ENCODE assay signal across 24 mouse cellular contexts in genomic region chr7:131162251-131162650, GRCm38 (mm10). TPM values are rescaled to one million over a fixed set of nuclear protein-coding genes. Genes with fewer than 3 reads are reported as not detected.
"Had no signal": no experiment of that assay in that cellular context is flagged by ENCODE, and none has a peak within 500 bp of the region (broad histone marks: within the 10 kb centered on the region; RNA-seq: fewer than 3 reads in every experiment).

No protein-coding gene starts in this region.

- H3K27ac ChIP-seq: neural tube, embryonic 12.5 days; neural tube, embryonic 13.5 days; neural tube, embryonic 15.5 days; stomach, embryonic 15.5 days; stomach, postnatal 0 days had no signal

- H3K36me3 ChIP-seq: neural tube, embryonic 12.5 days; neural tube, embryonic 13.5 days; neural tube, embryonic 15.5 days; stomach, embryonic 15.5 days had no signal

- H3K9me3 ChIP-seq: neural tube, embryonic 12.5 days; neural tube, embryonic 13.5 days; neural tube, embryonic 15.5 days; stomach, embryonic 15.5 days had no signal

- H3K4me1 ChIP-seq: neural tube, embryonic 12.5 days; neural tube, embryonic 13.5 days; neural tube, embryonic 15.5 days; stomach, embryonic 15.5 days had no signal

- H3K27me3 ChIP-seq: neural tube, embryonic 12.5 days; neural tube, embryonic 13.5 days; neural tube, embryonic 15.5 days; stomach, embryonic 15.5 days had no signal

- H3K4me3 ChIP-seq: neural tube, embryonic 12.5 days; neural tube, embryonic 13.5 days; neural tube, embryonic 15.5 days; stomach, embryonic 15.5 days had no signal

- DNase-seq: retina, postnatal 1 day; right cerebral cortex, adult 18-20 months; right cerebral cortex, postnatal 14 days; right cerebral cortex, postnatal 25 days; right cerebral cortex, postnatal 4 days; spleen, adult 18-20 months; thymus, adult 18-20 months; thymus, adult 2 months; thymus, postnatal 14 days; thymus, postnatal 25 days had no signal

RNA-seq across cellular contexts. Expression of gene 5430419D17Rik, which starts 12.0 kb away (rescaled TPM):
- total RNA-seq: neutrophil, adult 5-6 weeks had no signal
- polyA plus RNA-seq: neural tube, embryonic 11.5 days; neural tube, embryonic 12.5 days; neural tube, embryonic 13.5 days; neural tube, embryonic 14.5 days; neural tube, embryonic 15.5 days; small intestine, adult 2 months; stomach, embryonic 14.5 days; stomach, postnatal 0 days; urinary bladder, adult 2 months had no signal

RNA-seq across cellular contexts. Expression of gene 4933402N03Rik, which starts 16.1 kb away (rescaled TPM):
- total RNA-seq: neutrophil, adult 5-6 weeks had no signal
- polyA plus RNA-seq: neural tube, embryonic 11.5 days; neural tube, embryonic 12.5 days; neural tube, embryonic 13.5 days; neural tube, embryonic 14.5 days; neural tube, embryonic 15.5 days; small intestine, adult 2 months; spleen, adult 2 months; stomach, embryonic 14.5 days; stomach, embryonic 15.5 days; stomach, embryonic 16.5 days; stomach, postnatal 0 days; thymus, adult 2 months; thymus, postnatal 0 days; urinary bladder, adult 2 months had no signal
